Mouse (Mus musculus): ENCODE results near the gene Ankrd11. TPM values are rescaled to one million over a fixed set of nuclear protein-coding genes. Genes with fewer than 3 reads are reported as not detected.

Ankrd11 gene
- total RNA-seq, 2 experiments from 2014 or later: 57.1 to 99.4 TPM

Other genes with a start within 250 kb of the Ankrd11 start
- not detected in 2 replicates for gene Cdh15, start 194.3 kb downstream of the Ankrd11 start, total RNA-seq (2014; fragmentation: Nextera tagmentation)
- gene Cdh15, start 194.3 kb downstream of the Ankrd11 start, total RNA-seq (2017): not detected in 2 replicates
- gene Spg7, start 20.7 kb upstream of the Ankrd11 start, total RNA-seq (2014; fragmentation: Nextera tagmentation): 89.0 and 94.3 TPM in 2 replicates
- gene Spg7, start 20.7 kb upstream of the Ankrd11 start, total RNA-seq (2017): 60.1 and 68.2 TPM in 2 replicates
- gene Rpl13, start 60.1 kb upstream of the Ankrd11 start, total RNA-seq (2014; fragmentation: Nextera tagmentation): 2,414 and 2,637 TPM in 2 replicates
- 3,345 and 3,531 TPM in 2 replicates for gene Rpl13, start 60.1 kb upstream of the Ankrd11 start, total RNA-seq (2017)
- gene Cpne7, start 75.1 kb upstream of the Ankrd11 start, total RNA-seq (2014; fragmentation: Nextera tagmentation): 1.5 and 2.3 TPM in 2 replicates
- gene Cpne7, start 75.1 kb upstream of the Ankrd11 start, total RNA-seq (2017): 1.0 and 1.2 TPM in 2 replicates
- not detected in 2 replicates for gene Sult5a1, start 116.0 kb upstream of the Ankrd11 start, total RNA-seq (2014; fragmentation: Nextera tagmentation)
- gene Sult5a1, start 116.0 kb upstream of the Ankrd11 start, total RNA-seq (2017): not detected in 2 replicates
- not detected in 2 replicates for gene Dpep1, start 144.0 kb upstream of the Ankrd11 start, total RNA-seq (2014; fragmentation: Nextera tagmentation)
- gene Dpep1, start 144.0 kb upstream of the Ankrd11 start, total RNA-seq (2017): not detected in 2 replicates
- 44.4 and 57.1 TPM in 2 replicates for gene Chmp1a, start 170.5 kb upstream of the Ankrd11 start, total RNA-seq (2014; fragmentation: Nextera tagmentation)
- 25.8 and 34.0 TPM in 2 replicates for gene Chmp1a, start 170.5 kb upstream of the Ankrd11 start, total RNA-seq (2017)
- 0.59 and 1.8 TPM in 2 replicates for gene Spata33, start 170.6 kb upstream of the Ankrd11 start, total RNA-seq (2014; fragmentation: Nextera tagmentation)
- gene Spata33, start 170.6 kb upstream of the Ankrd11 start, total RNA-seq (2017): 0.66 and 1.1 TPM in 2 replicates
- 45.0 and 57.8 TPM in 2 replicates for gene Cdk10, start 182.6 kb upstream of the Ankrd11 start, total RNA-seq (2014; fragmentation: Nextera tagmentation)
- gene Cdk10, start 182.6 kb upstream of the Ankrd11 start, total RNA-seq (2017): 33.7 and 35.4 TPM in 2 replicates
- 1.8 and 1.9 TPM in 2 replicates for gene Spata2l, start 194.0 kb upstream of the Ankrd11 start, total RNA-seq (2014; fragmentation: Nextera tagmentation)
- gene Spata2l, start 194.0 kb upstream of the Ankrd11 start, total RNA-seq (2017): 0.27 TPM in 1 of 2 replicates, not detected in the other
- gene Zfp276, start 211.9 kb upstream of the Ankrd11 start, total RNA-seq (2014; fragmentation: Nextera tagmentation): 8.3 and 16.8 TPM in 2 replicates
- 5.7 and 8.2 TPM in 2 replicates for gene Zfp276, start 211.9 kb upstream of the Ankrd11 start, total RNA-seq (2017)
- gene Vps9d1, start 212.1 kb upstream of the Ankrd11 start, total RNA-seq (2014; fragmentation: Nextera tagmentation): 12.1 and 17.5 TPM in 2 replicates
- 4.6 and 6.1 TPM in 2 replicates for gene Vps9d1, start 212.1 kb upstream of the Ankrd11 start, total RNA-seq (2017)

Measured in megakaryocyte-erythroid progenitor cell, adult 5-6 weeks (primary cell).